Comparison of ENCODE assay signal across 11 mouse cellular contexts in the genomic region with DNA sequence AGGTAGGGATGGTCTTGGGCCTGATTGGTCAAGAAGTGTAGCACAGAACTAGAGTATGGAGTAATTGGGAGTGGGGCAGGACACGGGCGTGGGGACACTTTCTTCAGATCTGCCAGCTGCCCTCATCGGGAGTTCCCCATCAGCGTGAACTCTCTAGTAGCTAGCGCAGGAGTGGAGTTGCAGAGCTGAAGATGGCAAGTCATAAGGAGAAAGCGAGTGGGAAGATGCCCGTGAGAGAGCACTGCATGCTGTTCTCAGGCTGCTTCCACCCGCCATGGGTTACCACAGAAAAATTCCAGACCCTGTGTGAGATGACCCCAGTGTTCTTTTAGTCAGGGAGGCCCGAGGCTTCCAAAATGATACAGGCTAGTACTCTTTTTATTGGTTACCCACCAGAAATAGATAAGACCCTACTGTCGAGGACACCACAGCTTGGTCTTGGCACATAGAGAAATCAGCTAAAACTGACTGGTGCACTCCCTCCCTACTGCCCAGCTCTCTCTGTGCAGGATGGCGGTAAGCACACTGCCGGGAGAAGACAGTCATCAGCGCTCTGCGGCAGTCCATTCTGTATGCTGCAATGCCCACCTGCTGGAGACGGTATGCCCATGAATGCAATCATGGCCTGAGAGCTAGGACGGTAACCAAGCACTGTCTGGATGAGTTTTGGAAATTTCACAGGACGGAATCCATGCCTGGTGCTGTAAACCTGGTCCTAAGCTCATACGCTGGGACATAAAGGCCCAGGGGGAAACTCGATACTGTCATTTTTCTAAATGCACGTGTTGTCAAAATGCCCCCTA. TPM values are rescaled to one million over a fixed set of nuclear protein-coding genes. Genes with fewer than 3 reads are reported as not detected.
DNase-seq lines count a peak whose midpoint lies in the region; ATAC-seq and TF ChIP-seq lines count a peak whose summit lies in the region.
"Had no signal": no experiment of that assay in that cellular context is flagged by ENCODE, and none has a peak within 500 bp of the region (broad histone marks: within the 10 kb centered on the region; RNA-seq: fewer than 3 reads in every experiment).

No protein-coding gene starts in this region.

- 44% methylated on average over 20 of the region's 20 CpGs for WGBS in kidney, embryonic 14.5 days
- 42% methylated on average over 20 of the region's 20 CpGs for WGBS in embryonic facial prominence, embryonic 10.5 days
- WGBS in forebrain, postnatal 0 days, result 46% methylated on average over 20 of the region's 20 CpGs
- WGBS in midbrain, embryonic 14.5 days, result 42% methylated on average over 20 of the region's 20 CpGs

- no peak for DNase-seq in kidney, adult 9 months
- no peak for DNase-seq in embryonic facial prominence, embryonic 10.5 days (ENCODE audit: low spot score)
- DNase-seq in forebrain, postnatal 0 days, result no peak
- DNase-seq in midbrain, embryonic 14.5 days, result peak; percentile 1
- no peak for DNase-seq in frontal cortex, postnatal 14 days (ENCODE audit: low spot score in 2 of 2)
- no peak for DNase-seq in right cerebral cortex, postnatal 14 days
- DNase-seq: thymus, adult 18-20 months had no signal

- peaks cover 4% of the 10 kb centered on the region for H3K27me3 ChIP-seq in kidney, embryonic 14.5 days (ENCODE audit: control insufficient read depth, insufficient read depth, low read length)
- peaks cover 37% of the 10 kb centered on the region for H3K27me3 ChIP-seq in embryonic facial prominence, embryonic 10.5 days (replicated peaks; ENCODE audit: low read depth, poor library complexity, severe bottlenecking)
- H3K27me3 ChIP-seq in forebrain, postnatal 0 days (ENCODE audit: insufficient read depth, low read length), result peaks cover 5% of the 10 kb centered on the region; the same call in 1 of the 2 replicates
- no peaks in the 10 kb centered on the region for H3K27me3 ChIP-seq in midbrain, embryonic 14.5 days (ENCODE audit: control insufficient read depth, insufficient read depth, low read length)

- no peak overlapping the region for H3K9ac ChIP-seq in kidney, embryonic 14.5 days (ENCODE audit: low read depth, low read length)
- 0 out of 2 replicates have a peak overlapping the region, but pooled peaks have one; percentile 2 for H3K9ac ChIP-seq in forebrain, postnatal 0 days
- peak overlapping the region; percentile 36; the same call in 1 of the 2 replicates for H3K9ac ChIP-seq in midbrain, embryonic 14.5 days (replicated peaks; ENCODE audit: low read length)
- H3K9ac ChIP-seq: heart, embryonic 12.5 days; lung, embryonic 15.5 days had no signal

- 0 out of 2 replicates have a peak, but pooled peaks have one; percentile 35 for ATAC-seq in kidney, embryonic 14.5 days (ENCODE audit: low FRiP score, low TSS enrichment)
- ATAC-seq in forebrain, postnatal 0 days, result peak; percentile 45
- ATAC-seq in midbrain, embryonic 14.5 days (ENCODE audit: low FRiP score, low TSS enrichment), result no peak
- ATAC-seq in megakaryocyte progenitor cell, adult 5-6 weeks (replicated peaks; ENCODE audit: poor library complexity), result no peak

- H3K27ac ChIP-seq in kidney, embryonic 14.5 days (ENCODE audit: low read depth, low read length), result no peak overlapping the region
- H3K27ac ChIP-seq in embryonic facial prominence, embryonic 10.5 days (replicated peaks), result no peak overlapping the region
- H3K27ac ChIP-seq in forebrain, postnatal 0 days (ENCODE audit: low read depth, low read length), result no peak overlapping the region
- H3K27ac ChIP-seq in midbrain, embryonic 14.5 days (replicated peaks; ENCODE audit: low read depth, low read length), result no peak overlapping the region
- H3K27ac ChIP-seq: lung, embryonic 15.5 days had no signal

- H3K4me1 ChIP-seq in kidney, embryonic 14.5 days (ENCODE audit: control insufficient read depth, insufficient read depth, low read length), result no peaks in the 10 kb centered on the region
- H3K4me1 ChIP-seq in embryonic facial prominence, embryonic 10.5 days, result peaks cover 5% of the 10 kb centered on the region; the same call in 1 of the 2 replicates
- no peaks in the 10 kb centered on the region for H3K4me1 ChIP-seq in forebrain, postnatal 0 days (ENCODE audit: insufficient read depth)
- no peaks in the 10 kb centered on the region for H3K4me1 ChIP-seq in midbrain, embryonic 14.5 days (ENCODE audit: control insufficient read depth, insufficient read depth, low read length)
- H3K4me1 ChIP-seq: heart, embryonic 12.5 days; lung, embryonic 15.5 days had no signal

- no peaks in the 10 kb centered on the region for H3K9me3 ChIP-seq in kidney, embryonic 14.5 days (ENCODE audit: control insufficient read depth, low read length)
- no peaks in the 10 kb centered on the region for H3K9me3 ChIP-seq in embryonic facial prominence, embryonic 10.5 days
- no peaks in the 10 kb centered on the region for H3K9me3 ChIP-seq in forebrain, postnatal 0 days (ENCODE audit: low read length)
- no peaks in the 10 kb centered on the region for H3K9me3 ChIP-seq in midbrain, embryonic 14.5 days (ENCODE audit: control insufficient read depth, low read length)
- H3K9me3 ChIP-seq: heart, embryonic 12.5 days; lung, embryonic 15.5 days had no signal

- H3K36me3 ChIP-seq in kidney, embryonic 14.5 days (ENCODE audit: control insufficient read depth, insufficient read depth, low read length), result no peaks in the 10 kb centered on the region
- H3K36me3 ChIP-seq in embryonic facial prominence, embryonic 10.5 days (replicated peaks), result no peaks in the 10 kb centered on the region
- no peaks in the 10 kb centered on the region for H3K36me3 ChIP-seq in forebrain, postnatal 0 days (ENCODE audit: insufficient read depth)
- H3K36me3 ChIP-seq in midbrain, embryonic 14.5 days (ENCODE audit: control insufficient read depth, insufficient read depth, low read length), result no peaks in the 10 kb centered on the region
- H3K36me3 ChIP-seq: heart, embryonic 12.5 days; lung, embryonic 15.5 days had no signal

- no peak overlapping the region; the same call in 1 of the 2 replicates for H3K4me2 ChIP-seq in kidney, embryonic 14.5 days (replicated peaks; ENCODE audit: low read depth, low read length)
- peak overlapping the region; percentile 5; the same call in 1 of the 2 replicates for H3K4me2 ChIP-seq in forebrain, postnatal 0 days (ENCODE audit: low read depth)
- peak overlapping the region; percentile 35; the same call in 1 of the 2 replicates for H3K4me2 ChIP-seq in midbrain, embryonic 14.5 days (ENCODE audit: low read length)
- H3K4me2 ChIP-seq: heart, embryonic 12.5 days; lung, embryonic 15.5 days had no signal

- no peak for TF ChIP-seq CTCF in forebrain, postnatal 0 days (IDR thresholded peaks at IDR 0.05; ENCODE audit: low read depth)

- no peak overlapping the region for H3K4me3 ChIP-seq in kidney, embryonic 14.5 days (ENCODE audit: low read length)
- H3K4me3 ChIP-seq in embryonic facial prominence, embryonic 10.5 days, result peak overlapping the region; percentile 13; the same call in 1 of the 2 replicates
- no peak overlapping the region for H3K4me3 ChIP-seq in forebrain, postnatal 0 days (ENCODE audit: low read depth, low read length)
- no peak overlapping the region for H3K4me3 ChIP-seq in midbrain, embryonic 14.5 days (replicated peaks; ENCODE audit: low read depth, low read length)
- H3K4me3 ChIP-seq: heart, embryonic 12.5 days; lung, embryonic 15.5 days had no signal

RNA-seq across cellular contexts. Expression of a gene that starts 9.8 kb away (rescaled TPM):
- 19.1 and 24.2 TPM in 2 replicates for polyA plus RNA-seq in kidney, embryonic 14.5 days (2014; fragmentation: Nextera tagmentation; extraction: Ambion mirVana)
- polyA plus RNA-seq in embryonic facial prominence, embryonic 10.5 days (2016; fragmentation: Nextera tagmentation; extraction: Ambion mirVana), result 14.6 and 16.6 TPM in 2 replicates
- total RNA-seq in forebrain, postnatal 0 days (2014; rRNA removed), result 11.2 and 13.9 TPM in 2 replicates
- polyA plus RNA-seq in forebrain, postnatal 0 days (2015; fragmentation: Nextera tagmentation; extraction: Ambion mirVana), result 64.7 and 72.3 TPM in 2 replicates
- 63.6 and 64.4 TPM in 2 replicates for polyA plus RNA-seq in midbrain, embryonic 14.5 days (2014; fragmentation: Nextera tagmentation; extraction: Ambion mirVana)
- 30.8 and 34.5 TPM in 2 replicates for total RNA-seq in megakaryocyte progenitor cell, adult 5-6 weeks (2015)
- 4.0 and 7.4 TPM in 2 replicates for total RNA-seq in megakaryocyte progenitor cell, adult 5-6 weeks (2017)

RNA-seq across cellular contexts. Expression of a gene that starts 46.3 kb away (rescaled TPM):
- 4.0 and 7.6 TPM in 2 replicates for polyA plus RNA-seq in kidney, embryonic 14.5 days (2014; fragmentation: Nextera tagmentation; extraction: Ambion mirVana)
- polyA plus RNA-seq in embryonic facial prominence, embryonic 10.5 days (2016; fragmentation: Nextera tagmentation; extraction: Ambion mirVana), result 1.1 and 1.2 TPM in 2 replicates
- total RNA-seq in forebrain, postnatal 0 days (2014; rRNA removed), result 0.38 and 2.2 TPM in 2 replicates
- polyA plus RNA-seq in forebrain, postnatal 0 days (2015; fragmentation: Nextera tagmentation; extraction: Ambion mirVana), result 1.0 and 1.6 TPM in 2 replicates
- 2.3 TPM in 1 of 2 replicates, not detected in the other for polyA plus RNA-seq in midbrain, embryonic 14.5 days (2014; fragmentation: Nextera tagmentation; extraction: Ambion mirVana)
- total RNA-seq in megakaryocyte progenitor cell, adult 5-6 weeks (2015), result not detected in 2 replicates
- not detected in 2 replicates for total RNA-seq in megakaryocyte progenitor cell, adult 5-6 weeks (2017)

Comparison
In these comparisons a context has a peak if more than half of its experiments do, and no peak if none do; other contexts are left out.
1. ATAC-seq: peak in kidney, embryonic 14.5 days (single experiment) and forebrain, postnatal 0 days (single experiment); none in midbrain, embryonic 14.5 days (single experiment) and megakaryocyte progenitor cell, adult 5-6 weeks (single experiment).